Mouse (Mus musculus) stomach, postnatal 0 days (tissue): ENCODE results near the gene Sctr. TPM values are rescaled to one million over a fixed set of nuclear protein-coding genes. Genes with fewer than 3 reads are reported as not detected.

Experiments used
- ATAC-seq: fragments of 200-750 bp; cut with Nextera tagmentation; 2 replicates; pipeline ENCODE4 v1.8.0; 2017; ENCODE audit not compliant: low FRiP score, low TSS enrichment
- DNase-seq: peaks from one replicate; pipeline ENCODE4 v3.0.0-alpha.2; 2016; ENCODE audit warnings: low spot score
- H3K27ac ChIP-seq: fragments of 300-500 bp; sonication (generic); replicated peaks from 2 replicates; pipeline ENCODE4 v1.5.1; 2014; ENCODE audit warnings: mild to moderate bottlenecking, control low read depth
- H3K27me3 ChIP-seq: fragments of 300-500 bp; sonication (generic); 2 replicates; pipeline ENCODE4 v1.6.1; 2014; ENCODE audit warnings: low read length; ENCODE audit not compliant: control insufficient read depth, insufficient read depth
- H3K36me3 ChIP-seq: fragments of 300-500 bp; sonication (generic); 2 replicates; pipeline ENCODE4 v1.6.1; 2014; ENCODE audit warnings: low read length, mixed read lengths; ENCODE audit not compliant: control insufficient read depth, insufficient read depth
- H3K4me1 ChIP-seq: fragments of 300-500 bp; sonication (generic); replicated peaks from 2 replicates; pipeline ENCODE4 v1.6.1; 2014; ENCODE audit warnings: antibody characterized with exemption; ENCODE audit not compliant: control insufficient read depth, insufficient read depth
- H3K4me2 ChIP-seq: fragments of 300-500 bp; sonication (generic); replicated peaks from 2 replicates; pipeline ENCODE4 v1.6.1; 2014; ENCODE audit warnings: low read depth, mild to moderate bottlenecking, control low read depth, moderate library complexity
- H3K4me3 ChIP-seq: fragments of 300-500 bp; sonication (generic); 2 replicates; pipeline ENCODE4 v1.5.1; 2014; ENCODE audit warnings: low read depth, low read length, control low read depth
- H3K9ac ChIP-seq: fragments of 300-500 bp; sonication (generic); 2 replicates; pipeline ENCODE4 v1.6.1; 2014; ENCODE audit warnings: mild to moderate bottlenecking, low read length, control low read depth, mixed read lengths
- H3K9me3 ChIP-seq: fragments of 300-500 bp; sonication (generic); 2 replicates; pipeline ENCODE4 v1.6.1; 2016; ENCODE audit warnings: low read length; ENCODE audit not compliant: control insufficient read depth
- CTCF ChIP-seq: IDR thresholded peaks from 2 replicates; pipeline ENCODE4 v1.5.1; 2016; ENCODE audit warnings: antibody characterized with exemption, low read depth, mild to moderate bottlenecking, moderate library complexity
- EP300 ChIP-seq: optimal IDR thresholded peaks from 2 replicates; pipeline ENCODE3; 2016; ENCODE audit warnings: antibody characterized with exemption
- WGBS: fragments of 180-500 bp; shearing (Covaris S2); extraction: QIAGEN DNeasy Blood & Tissue Kit; methylation state at CpG from one replicate; pipeline ENCODE4 v1.1.7; 2014; 5-methylcytosine and 5-hydroxymethylcytosine counted together
- polyA plus RNA-seq: library from polyadenylated mRNA; unstranded; fragments of >200 nt; fragmentation: Nextera tagmentation; extraction: Ambion mirVana; gene quantifications from 2 replicates; pipeline ENCODE4 v1.2.1, GENCODE M21; 2015

Sctr gene
- polyA plus RNA-seq, 1 experiment from 2014 or later = 3.0 TPM

- Histone ChIP-seq H3K4me2 (no peak overlapping the region), H3K4me1 (no peaks in the 10 kb centered on the region), H3K9me3 (no peaks in the 10 kb centered on the region), H3K27ac (no peak overlapping the region), H3K36me3 (peaks cover 11% of the 10 kb centered on the region), H3K27me3 (no peaks in the 10 kb centered on the region), H3K4me3 (no peak overlapping the region), H3K9ac (no peak overlapping the region)
- ATAC-seq (no peak), DNase-seq (no peak)
- no peak for TF ChIP-seq CTCF
- no peak for TF ChIP-seq EP300
- WGBS = 88% methylated on average over 19 of the region's 19 CpGs
Measured at GRCm38 (mm10) chr1:120109741-120110432, 103.2 kb downstream of the Sctr start.

DNA sequence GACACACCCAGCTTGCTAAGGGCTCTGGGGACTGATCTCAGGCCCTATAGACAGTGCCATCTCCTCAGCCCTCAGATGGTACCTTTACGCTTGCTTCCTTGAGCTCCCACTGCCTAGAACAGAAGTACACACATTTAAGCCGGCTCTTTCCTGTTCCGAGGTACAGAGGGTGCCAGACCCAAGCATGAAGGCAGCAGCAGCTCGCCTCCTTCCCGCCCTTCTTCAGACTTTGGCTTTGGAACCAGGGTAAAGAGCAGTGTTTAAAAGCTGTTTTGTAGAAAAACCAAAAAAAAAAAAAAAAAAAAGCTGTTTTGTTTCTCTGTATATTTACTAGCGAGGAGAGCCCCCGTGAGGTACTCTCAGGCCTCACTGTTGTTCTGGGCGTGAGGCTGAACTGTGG is 105.1 kb downstream of the Sctr start:
- no peaks in the 10 kb centered on the region for H3K4me1 ChIP-seq
- no peak overlapping the region for H3K4me3 ChIP-seq
- peaks cover 21% of the 10 kb centered on the region for H3K36me3 ChIP-seq
- H3K9me3 ChIP-seq = no peaks in the 10 kb centered on the region
- no peak for TF ChIP-seq EP300
- no peak for TF ChIP-seq CTCF
- H3K4me2 ChIP-seq = no peak overlapping the region
- DNase-seq = no peak
- no peak overlapping the region for H3K9ac ChIP-seq
- WGBS = 77% methylated on average over 8 of the region's 8 CpGs
- peak overlapping the region; percentile 24 for H3K27ac ChIP-seq
- H3K27me3 ChIP-seq = no peaks in the 10 kb centered on the region
- no peak for ATAC-seq

- ATAC-seq = peak; percentile 19; the same call in 1 of the 2 replicates
- 78% methylated on average over 12 of the region's 12 CpGs for WGBS
- H3K27ac ChIP-seq = peak overlapping the region; percentile 24; the same call in 1 of the 2 replicates
Measured at GRCm38 (mm10) chr1:120112251-120113187, 105.8 kb downstream of the Sctr start.

More at GRCm38 (mm10) chr1:120112251-120113187, 105.8 kb downstream of the Sctr start:
- Histone ChIP-seq H3K4me2 (no peak overlapping the region), H3K27me3 (no peaks in the 10 kb centered on the region), H3K9ac (no peak overlapping the region), H3K36me3 (peaks cover 21% of the 10 kb centered on the region), H3K9me3 (no peaks in the 10 kb centered on the region), H3K4me3 (no peak overlapping the region), H3K4me1 (no peaks in the 10 kb centered on the region)
- TF ChIP-seq EP300 = no peak
- no peak for TF ChIP-seq CTCF
- no peak for DNase-seq

Other genes with a start within 250 kb of the Sctr start
- gene Ptpn4, start 169.3 kb upstream of the Sctr start, polyA plus RNA-seq = 2.6 and 2.9 TPM in 2 replicates
- gene Tmem177, start 93.7 kb upstream of the Sctr start, polyA plus RNA-seq = 4.2 TPM in 2 replicates
- 0.07 and 0.11 TPM in 2 replicates for gene Cfap221, start 9.7 kb upstream of the Sctr start, polyA plus RNA-seq
- 7.8 and 8.8 TPM in 2 replicates for gene Tmem37, start 67.2 kb downstream of the Sctr start, polyA plus RNA-seq
- gene Dbi, start 114.2 kb downstream of the Sctr start, polyA plus RNA-seq = 1,663 and 1,741 TPM in 2 replicates
- 10.1 and 11.9 TPM in 2 replicates for gene 3110009E18Rik, start 114.3 kb downstream of the Sctr start, polyA plus RNA-seq